Mouse (Mus musculus): ENCODE data around the gene Serpini2.
"Not testable (repeated sequence)": the region's sequence is repeated elsewhere in the genome, so short reads cannot be mapped to it uniquely, and the experiment has no call there.

The Serpini2 gene

GRCm38 (mm10) chr3:75269978-75270377 lies at the start of gene Serpini2:
Gene Serpini2 (minus strand): TSS chr3:75270078.
- no peak for DNase-seq

DNA sequence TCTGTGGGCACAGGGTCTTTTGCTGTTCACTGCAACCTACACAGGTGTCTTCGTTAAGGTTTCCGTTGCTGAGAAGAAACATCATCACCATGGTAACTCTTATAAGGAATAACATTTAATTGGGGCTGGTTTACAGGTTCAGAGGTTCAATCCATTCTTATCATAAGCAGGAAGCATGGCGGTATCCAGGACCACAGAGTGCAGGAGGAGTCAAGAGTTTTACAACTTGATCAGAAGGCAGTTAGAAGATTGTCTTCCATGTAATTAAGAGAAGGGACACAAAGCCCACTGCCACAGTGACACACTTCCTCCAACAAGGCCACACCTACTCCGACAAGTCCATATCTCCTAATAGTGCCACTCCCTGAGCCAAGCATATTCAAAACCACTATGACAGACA lies 39.0 kb upstream of the Serpini2 start:
- no peak for DNase-seq

DNA sequence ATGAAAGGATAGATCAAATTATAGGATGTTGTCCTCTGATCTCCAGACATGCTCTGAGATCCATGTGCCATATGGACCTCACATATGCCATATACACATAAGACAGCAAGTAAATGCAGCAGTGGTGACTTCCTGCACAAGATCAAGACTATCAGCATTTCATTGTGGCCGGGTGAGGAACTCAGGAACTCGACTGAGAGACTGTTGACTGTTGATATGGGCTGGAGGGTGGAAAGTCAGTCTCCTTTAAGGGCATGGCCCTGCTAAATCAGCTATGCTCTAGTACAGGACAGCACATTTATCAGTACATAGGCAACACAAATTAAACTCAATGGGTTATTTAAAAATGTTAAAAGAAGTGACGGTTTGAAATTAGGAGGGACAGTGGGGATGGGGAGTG lies 38.4 kb upstream of the Serpini2 start:
- no peak for DNase-seq

- DNase-seq: no peak
Observed at GRCm38 (mm10) chr3:75305584-75305983, 35.7 kb upstream of the Serpini2 start.

GRCm38 (mm10) chr3:75304621-75305020 lies 34.7 kb upstream of the Serpini2 start:
- DNase-seq: no peak

DNA sequence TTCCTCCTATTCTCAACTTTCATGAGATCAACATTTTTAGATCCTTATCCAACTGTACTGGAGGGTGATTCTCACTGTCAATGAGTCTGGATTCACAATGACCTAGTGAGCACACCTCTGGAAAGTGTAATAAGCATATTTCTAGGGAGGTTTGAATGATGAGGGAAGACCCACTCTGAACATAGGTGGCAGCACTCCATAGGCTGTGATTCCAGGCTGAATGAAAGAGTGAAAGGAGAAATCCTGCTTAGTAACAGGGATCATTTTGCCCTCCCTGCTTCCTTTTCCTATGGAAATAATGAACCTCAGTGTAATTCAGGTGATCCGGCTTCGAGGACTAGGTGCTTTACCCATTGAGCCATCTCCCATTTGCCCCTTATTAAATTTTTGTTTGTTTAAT lies 31.2 kb upstream of the Serpini2 start:
- no peak for DNase-seq

GRCm38 (mm10) chr3:75299464-75299863 lies 29.6 kb upstream of the Serpini2 start:
- not testable (repeated sequence) for DNase-seq

DNA sequence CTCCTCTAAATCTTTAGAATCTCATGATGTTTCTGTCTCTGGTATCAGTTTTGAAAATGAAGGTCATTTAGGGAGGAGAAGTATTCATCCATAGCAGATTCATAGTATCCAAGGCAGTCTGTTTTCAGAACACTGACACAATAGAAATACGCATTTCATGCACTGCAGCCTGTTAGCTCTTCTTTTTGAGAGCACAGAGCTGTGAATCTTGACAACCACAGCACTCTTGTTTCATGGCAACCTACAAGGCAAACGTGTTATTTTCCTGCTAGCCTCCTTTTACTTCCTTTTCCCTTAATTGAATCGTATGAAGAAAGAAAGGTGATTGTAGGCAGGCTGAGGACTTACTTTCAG lies 27.9 kb upstream of the Serpini2 start:
- no peak for DNase-seq

- DNase-seq: no peak
Observed at GRCm38 (mm10) chr3:75297026-75297757, 27.3 kb upstream of the Serpini2 start.

DNA sequence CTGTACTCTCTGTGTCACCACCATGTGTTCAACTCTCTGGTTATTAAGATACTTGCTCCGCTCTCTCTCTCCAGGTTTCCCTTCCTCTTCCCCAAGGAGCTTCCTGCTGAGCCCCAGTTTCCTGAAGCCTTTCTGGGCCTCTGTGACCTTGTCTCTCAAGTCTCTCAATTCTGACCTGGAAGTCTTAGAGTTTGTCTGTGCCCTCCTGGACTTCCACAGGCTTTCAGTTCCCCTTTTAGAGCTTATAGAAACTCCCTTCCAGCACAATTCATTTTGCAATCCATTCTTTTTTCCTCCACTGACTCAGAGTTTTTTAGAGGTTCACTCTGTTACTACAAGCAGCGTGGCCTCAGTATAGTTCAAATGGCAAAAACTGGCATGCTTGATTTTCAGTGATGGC lies 23.4 kb upstream of the Serpini2 start:
- no peak for DNase-seq

DNA sequence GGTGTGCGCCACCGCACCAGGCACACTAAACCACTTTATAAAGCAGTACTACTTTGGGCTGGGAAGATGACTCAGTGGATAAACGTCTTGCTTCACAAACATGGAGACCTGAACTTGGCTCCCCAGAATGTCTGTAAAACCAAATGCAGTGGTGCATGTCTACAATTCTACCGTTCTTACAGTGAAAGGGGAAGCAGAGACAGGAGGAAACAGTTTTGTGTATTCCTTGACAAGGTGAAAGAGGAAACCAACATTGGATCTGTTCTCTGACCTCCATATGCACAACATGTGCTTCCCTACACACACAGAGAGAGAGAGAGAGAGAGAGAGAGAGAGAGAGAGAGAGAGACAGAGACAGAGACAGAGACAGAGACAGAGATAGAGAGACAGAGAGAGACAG lies 7.6 kb upstream of the Serpini2 start:
- no peak for DNase-seq

GRCm38 (mm10) chr3:75276522-75276921 lies 6.6 kb upstream of the Serpini2 start:
- DNase-seq: no peak

- no peak for DNase-seq
Observed at GRCm38 (mm10) chr3:75275127-75275526, 5.2 kb upstream of the Serpini2 start.

- no peak for DNase-seq
Observed at GRCm38 (mm10) chr3:75259356-75259755, 10.5 kb downstream of the Serpini2 start.

GRCm38 (mm10) chr3:75219694-75220093 lies 50.2 kb downstream of the Serpini2 start:
- no peak for DNase-seq

DNA sequence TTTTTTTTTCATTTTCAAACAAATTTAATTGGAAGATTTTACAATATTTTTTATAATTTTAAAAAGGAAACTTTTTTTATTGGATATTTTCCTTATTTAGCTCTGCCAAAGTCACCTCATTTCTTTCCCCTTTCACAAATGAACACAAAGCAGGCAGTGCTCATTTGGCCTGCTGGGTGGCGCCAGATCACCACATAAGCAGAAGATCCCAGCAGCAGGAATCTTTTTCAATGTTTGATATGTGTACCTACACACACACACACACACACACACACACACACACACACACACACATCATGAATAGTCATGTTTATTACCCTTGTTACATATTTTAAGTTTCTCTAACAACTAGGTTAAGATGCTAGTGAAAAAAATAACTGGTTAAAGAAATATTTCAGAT lies 50.7 kb downstream of the Serpini2 start:
- peak; percentile 71 for DNase-seq

GRCm38 (mm10) chr3:75202808-75203503 lies 66.9 kb downstream of the Serpini2 start:
- DNase-seq: peak; percentile 56
